Mouse (Mus musculus) limb, embryonic 11.5 days (tissue): Measurements from ENCODE around the gene Nucb1. TPM values are rescaled to one million over a fixed set of nuclear protein-coding genes. Genes with fewer than 3 reads are reported as not detected.
A peak's percentile ranks its signal among the peaks of the same experiment; 100 is the strongest.
"Not testable (repeated sequence)": the region's sequence is repeated elsewhere in the genome, so short reads cannot be mapped to it uniquely, and the experiment has no call there.

Experiments used
- ATAC-seq: fragments of 200-750 bp; cut with Nextera tagmentation; 2 replicates; pipeline ENCODE4 v1.8.0; 2017; ENCODE audit warnings: low read depth; ENCODE audit not compliant: insufficient number of reproducible peaks, low FRiP score, low TSS enrichment
- DNase-seq: peaks from one replicate; pipeline ENCODE4 v3.0.0-alpha.2; 2015; ENCODE audit warnings: low spot score
- H3K27ac ChIP-seq: fragments of 300-500 bp; sonication (generic); replicated peaks from 2 replicates; pipeline ENCODE4 v1.5.1; 2014; ENCODE audit warnings: low read depth, mild to moderate bottlenecking, low read length
- H3K27me3 ChIP-seq: fragments of 300-500 bp; sonication (generic); 2 replicates; pipeline ENCODE4 v1.6.1; 2014; ENCODE audit warnings: mild to moderate bottlenecking, low read length, mixed read lengths; ENCODE audit not compliant: control insufficient read depth, insufficient read depth
- H3K36me3 ChIP-seq: fragments of 300-500 bp; sonication (generic); 2 replicates; pipeline ENCODE4 v1.6.1; 2014; ENCODE audit warnings: mild to moderate bottlenecking, low read length, moderate library complexity, mixed read lengths; ENCODE audit not compliant: control insufficient read depth, insufficient read depth
- H3K4me1 ChIP-seq: fragments of 300-500 bp; sonication (generic); 2 replicates; pipeline ENCODE4 v1.6.1; 2014; ENCODE audit warnings: low read length, mixed read lengths; ENCODE audit not compliant: control insufficient read depth, insufficient read depth
- H3K4me2 ChIP-seq: fragments of 300-500 bp; sonication (generic); 2 replicates; pipeline ENCODE4 v1.6.1; 2014; ENCODE audit warnings: low read depth, mild to moderate bottlenecking, moderate library complexity; ENCODE audit not compliant: severe bottlenecking
- H3K4me3 ChIP-seq: fragments of 300-500 bp; sonication (generic); 2 replicates; pipeline ENCODE4 v1.5.1; 2014; ENCODE audit warnings: low read depth, low read length
- H3K9ac ChIP-seq: fragments of 300-500 bp; sonication (generic); 2 replicates; pipeline ENCODE4 v1.6.1; 2014; ENCODE audit warnings: mild to moderate bottlenecking, low read length
- H3K9me3 ChIP-seq: fragments of 300-500 bp; sonication (generic); 2 replicates; pipeline ENCODE4 v1.6.1; 2016; ENCODE audit warnings: low read length; ENCODE audit not compliant: control insufficient read depth
- WGBS: fragments of 180-500 bp; shearing (Covaris S2); extraction: QIAGEN DNeasy Blood & Tissue Kit; methylation state at CpG from one replicate; pipeline ENCODE4 v1.1.7; 2014; 5-methylcytosine and 5-hydroxymethylcytosine counted together
- polyA plus RNA-seq: library from polyadenylated mRNA; unstranded; fragments of >200 nt; fragmentation: Nextera tagmentation; extraction: Ambion mirVana; gene quantifications from 2 replicates; pipeline ENCODE4 v1.2.1, GENCODE M21; 2014

Nucb1 gene
- polyA plus RNA-seq, 1 experiment from 2014 or later = 122 TPM

DNA sequence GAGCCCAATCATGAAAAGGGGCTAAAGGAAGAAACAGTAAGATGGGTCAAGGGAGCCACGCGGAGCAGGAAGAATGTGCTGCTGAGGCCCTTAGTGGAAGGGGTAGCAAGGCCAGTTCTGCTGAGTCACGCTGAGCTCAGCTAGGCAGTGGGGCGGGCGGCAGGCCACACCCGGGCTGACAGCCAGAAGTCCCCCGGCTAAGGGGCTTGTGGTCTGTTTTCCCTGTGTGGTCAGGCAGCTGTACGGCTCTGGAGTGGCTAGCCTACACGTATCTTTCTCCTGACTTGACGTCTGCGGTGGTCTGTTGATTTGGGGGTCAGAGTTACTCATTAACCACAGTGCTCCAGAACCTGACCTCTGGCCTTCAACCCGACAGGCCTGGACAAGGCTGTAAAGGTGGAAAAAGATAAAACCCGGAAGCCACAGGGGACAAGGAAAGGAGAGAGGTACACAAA is 49.3 kb downstream of the Nucb1 start:
- 25% methylated on average over 13 of the region's 13 CpGs for WGBS
- H3K9ac ChIP-seq = no peak overlapping the region
- H3K27ac ChIP-seq = peak overlapping the region; percentile 70
- H3K4me3 ChIP-seq = no peak overlapping the region
- no peaks in the 10 kb centered on the region for H3K27me3 ChIP-seq
- ATAC-seq = no peak
- H3K4me2 ChIP-seq = no peak overlapping the region
- H3K4me1 ChIP-seq = peaks cover 27% of the 10 kb centered on the region
- peak; percentile 60 for DNase-seq
- H3K9me3 ChIP-seq = no peaks in the 10 kb centered on the region
- H3K36me3 ChIP-seq = peaks cover 25% of the 10 kb centered on the region

- ATAC-seq (no peak), DNase-seq (no peak)
- H3K36me3 ChIP-seq = peaks cover 25% of the 10 kb centered on the region
- peak overlapping the region; percentile 45 for H3K4me2 ChIP-seq
- H3K9me3 ChIP-seq = no peaks in the 10 kb centered on the region
- peak overlapping the region; percentile 73 for H3K4me3 ChIP-seq
- peak overlapping the region; percentile 53 for H3K9ac ChIP-seq
- H3K27me3 ChIP-seq = no peaks in the 10 kb centered on the region
- peaks cover 23% of the 10 kb centered on the region for H3K4me1 ChIP-seq
- WGBS = 77% methylated on average over 7 of the region's 7 CpGs
- H3K27ac ChIP-seq = no peak overlapping the region
Observed at GRCm38 (mm10) chr7:45460377-45460776, 49.8 kb downstream of the Nucb1 start.

GRCm38 (mm10) chr7:45459564-45460140 is 50.6 kb downstream of the Nucb1 start, which contains the start of gene Ftl1:
Gene Ftl1, minus strand, starts transcription at chr7:45459884.
- H3K9me3 ChIP-seq, H3K27me3 ChIP-seq: not testable (repeated sequence)
- peak within 1 kb of the TSS; percentile 90 for H3K27ac ChIP-seq
- peaks cover 27% of the 10 kb centered on the region for H3K36me3 ChIP-seq
- peak; percentile 95 for ATAC-seq
- H3K9ac ChIP-seq = peak within 1 kb of the TSS; percentile 86
- H3K4me1 ChIP-seq = peaks cover 23% of the 10 kb centered on the region
- peak; percentile 97 for DNase-seq
- under 1% methylated on average over 25 of the region's 37 CpGs for WGBS
- H3K4me2 ChIP-seq = peak within 1 kb of the TSS; percentile 67
- H3K4me3 ChIP-seq = peak within 1 kb of the TSS; percentile 73

- peaks cover 23% of the 10 kb centered on the region for H3K4me1 ChIP-seq
- H3K27me3 ChIP-seq = no peaks in the 10 kb centered on the region
- H3K9me3 ChIP-seq = no peaks in the 10 kb centered on the region
- peaks cover 28% of the 10 kb centered on the region; the same call in 1 of the 2 replicates for H3K36me3 ChIP-seq
- peak overlapping the region; percentile 67 for H3K4me2 ChIP-seq
- WGBS = under 1% methylated on average over 41 of the region's 43 CpGs
- peak overlapping the region; percentile 86 for H3K9ac ChIP-seq
- DNase-seq (peak; percentile 93), ATAC-seq (peak; percentile 61)
- H3K4me3 ChIP-seq = peak overlapping the region; percentile 73
- peak overlapping the region; percentile 90 for H3K27ac ChIP-seq
Observed at GRCm38 (mm10) chr7:45458748-45459563, 51.2 kb downstream of the Nucb1 start.

DNA sequence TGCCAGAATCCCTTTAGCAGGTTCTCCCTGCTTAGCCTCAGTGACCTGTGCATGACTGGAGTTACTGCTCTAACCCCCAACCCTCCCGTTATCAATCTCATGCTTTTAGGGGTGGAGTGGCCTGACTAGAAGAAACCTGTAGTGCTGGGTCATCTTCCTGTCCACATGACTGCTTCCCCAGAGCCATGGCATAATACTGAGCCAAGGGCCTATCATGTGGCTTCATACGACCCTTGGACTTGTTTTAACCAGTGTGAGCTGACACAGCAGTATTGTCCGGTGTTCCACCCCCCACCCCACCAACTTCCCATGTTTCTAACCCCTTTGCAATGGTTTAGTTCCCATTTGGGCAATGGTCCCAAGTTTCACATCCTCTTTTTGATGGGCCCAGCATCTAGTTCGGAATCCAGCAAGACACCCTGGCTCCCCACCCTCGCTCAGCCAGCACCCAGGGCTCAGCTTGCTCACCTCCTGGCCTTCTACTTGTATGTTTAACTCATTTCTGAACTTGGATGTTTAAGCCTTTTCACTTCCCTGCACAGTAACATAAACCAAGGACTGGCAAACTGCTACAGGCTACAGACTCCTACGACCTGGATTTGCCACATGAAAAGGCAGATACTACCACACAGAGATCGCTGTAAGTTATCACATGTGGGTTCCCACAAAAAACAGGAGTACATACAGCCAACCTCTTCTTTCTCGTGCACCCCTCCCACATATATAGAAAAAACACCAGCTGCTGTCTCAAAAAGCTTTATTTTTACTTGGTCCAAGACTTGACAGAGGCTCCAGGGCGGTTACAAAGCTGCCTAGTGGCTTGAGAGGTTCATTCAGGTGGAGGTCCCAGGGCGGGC is 52.8 kb downstream of the Nucb1 start:
- Histone ChIP-seq H3K4me1 (peaks cover 23% of the 10 kb centered on the region), H3K9me3 (no peaks in the 10 kb centered on the region), H3K36me3 (peaks cover 26% of the 10 kb centered on the region; the same call in 1 of the 2 replicates), H3K27me3 (no peaks in the 10 kb centered on the region), H3K4me3 (peak overlapping the region; percentile 73), H3K27ac (no peak overlapping the region), H3K4me2 (peak overlapping the region; percentile 67), H3K9ac (peak overlapping the region; percentile 13; the same call in 1 of the 2 replicates)
- ATAC-seq = no peak
- WGBS = 73% methylated on average over 9 of the region's 10 CpGs
- DNase-seq = no peak

DNA sequence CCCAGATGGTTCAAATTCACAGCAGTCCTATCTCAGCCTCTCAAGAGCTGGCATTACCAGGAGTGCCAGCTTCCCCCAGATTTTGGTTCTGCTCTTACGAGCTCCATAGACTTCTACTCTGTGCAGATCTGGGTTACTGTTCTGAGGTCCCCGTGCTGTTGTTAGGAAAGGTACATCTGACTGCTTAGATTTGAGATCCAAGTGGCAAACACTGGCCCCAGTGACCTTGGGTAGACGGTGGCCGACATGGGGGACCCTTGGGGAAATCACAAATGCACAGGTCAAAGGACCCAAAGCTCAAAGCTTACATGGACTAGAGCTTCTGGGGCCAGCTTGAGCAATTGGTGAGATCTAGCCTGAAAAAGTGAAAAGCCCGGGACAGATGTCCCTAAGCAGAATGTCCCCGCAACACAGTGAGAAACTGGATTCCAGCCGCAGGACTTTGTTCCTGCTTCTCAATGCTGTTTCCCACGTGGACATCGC is 53.4 kb downstream of the Nucb1 start:
- Histone ChIP-seq H3K27me3 (no peaks in the 10 kb centered on the region), H3K4me1 (peaks cover 23% of the 10 kb centered on the region), H3K27ac (no peak overlapping the region), H3K9ac (no peak overlapping the region), H3K36me3 (peaks cover 26% of the 10 kb centered on the region; the same call in 1 of the 2 replicates), H3K4me2 (peak overlapping the region; percentile 20), H3K9me3 (no peaks in the 10 kb centered on the region), H3K4me3 (no peak overlapping the region)
- DNase-seq = no peak
- 59% methylated on average over 9 of the region's 9 CpGs for WGBS
- ATAC-seq = no peak

DNA sequence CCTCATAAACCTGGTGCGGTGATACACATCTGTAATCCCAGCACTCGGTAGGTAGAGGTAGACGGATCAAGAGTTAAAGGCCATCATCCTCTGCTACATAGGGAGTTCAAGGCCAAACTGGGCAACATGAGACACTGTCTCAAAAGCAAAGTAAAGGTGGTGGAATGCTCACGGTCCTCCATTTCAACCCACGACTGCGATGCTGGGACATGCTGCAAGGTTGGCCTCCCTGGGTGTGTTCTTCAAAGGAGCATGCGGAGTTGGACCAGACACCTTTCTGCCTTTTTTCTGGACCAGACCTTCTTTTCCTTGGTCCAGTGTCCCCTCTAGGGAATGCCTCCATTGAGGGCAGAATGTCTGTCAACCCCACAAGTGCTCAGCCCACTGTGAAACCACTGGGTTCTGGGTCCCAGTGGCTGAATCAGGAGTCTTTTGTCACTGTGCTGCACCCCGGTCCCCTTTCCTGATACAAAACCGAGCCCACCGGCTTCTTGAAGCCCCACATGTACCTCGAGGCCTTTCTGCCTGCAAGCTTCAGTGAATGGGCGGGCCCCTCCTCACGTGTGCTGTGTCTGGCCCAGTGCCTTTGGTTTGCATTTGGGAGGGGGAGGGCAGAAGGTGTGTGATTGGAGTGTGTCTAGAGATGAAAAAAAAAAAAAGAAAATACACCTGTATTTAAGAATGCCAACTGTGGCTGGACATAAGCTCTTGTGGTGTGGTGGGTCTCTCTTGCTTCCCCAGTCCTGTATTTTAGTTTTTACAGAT is 54.1 kb downstream of the Nucb1 start:
- no peaks in the 10 kb centered on the region for H3K9me3 ChIP-seq
- peaks cover 26% of the 10 kb centered on the region; the same call in 1 of the 2 replicates for H3K36me3 ChIP-seq
- no peak overlapping the region for H3K9ac ChIP-seq
- 73% methylated on average over 13 of the region's 13 CpGs for WGBS
- H3K4me2 ChIP-seq = no peak overlapping the region
- no peaks in the 10 kb centered on the region for H3K27me3 ChIP-seq
- H3K4me1 ChIP-seq = peaks cover 20% of the 10 kb centered on the region
- no peak overlapping the region for H3K27ac ChIP-seq
- ATAC-seq (no peak), DNase-seq (no peak)
- no peak overlapping the region for H3K4me3 ChIP-seq
